Comparison of ENCODE assay signal across 25 mouse cellular contexts in genomic region chr11:19959006-19959405, GRCm38 (mm10). TPM values are rescaled to one million over a fixed set of nuclear protein-coding genes. Genes with fewer than 3 reads are reported as not detected.
DNase-seq lines count a peak whose midpoint lies in the region; ATAC-seq and TF ChIP-seq lines count a peak whose summit lies in the region.
"Had no signal": no experiment of that assay in that cellular context is flagged by ENCODE, and none has a peak within 500 bp of the region (broad histone marks: within the 10 kb centered on the region; RNA-seq: fewer than 3 reads in every experiment).

No protein-coding gene starts in this region.

- no peak for TF ChIP-seq CTCF in stomach, postnatal 0 days (IDR thresholded peaks at IDR 0.05; ENCODE audit: low read depth)

- H3K9ac ChIP-seq in embryonic facial prominence, embryonic 13.5 days = no peak overlapping the region
- no peak overlapping the region for H3K9ac ChIP-seq in limb, embryonic 13.5 days
- H3K9ac ChIP-seq in stomach, embryonic 14.5 days (replicated peaks; ENCODE audit: low read depth, low read length) = no peak overlapping the region
- no peak overlapping the region for H3K9ac ChIP-seq in stomach, postnatal 0 days (ENCODE audit: low read length)
- H3K9ac ChIP-seq: embryonic facial prominence, embryonic 12.5 days; forebrain, embryonic 12.5 days; forebrain, embryonic 15.5 days; hindbrain, embryonic 13.5 days; intestine, embryonic 15.5 days had no signal

- no peak for TF ChIP-seq EP300 in stomach, postnatal 0 days (optimal IDR thresholded peaks at IDR 0.05)

- DNase-seq in embryonic facial prominence, embryonic 10.5 days (ENCODE audit: low spot score) = no peak
- DNase-seq in limb, embryonic 10.5 days (ENCODE audit: low spot score) = no peak
- no peak for DNase-seq in stomach, postnatal 0 days (ENCODE audit: low spot score)
- DNase-seq in ovary, postnatal 36 days (ENCODE audit: low spot score) = no peak
- DNase-seq in Muller cell, postnatal 12 days (ENCODE audit: inconsistent ontology term) = no peak
- DNase-seq: adrenal gland, adult 8-10 months; adrenal gland, postnatal 25 days; cerebellum, adult 11-12 months; cerebellum, adult 9-10 months; cerebellum, postnatal 14 days; gastrocnemius, adult 2 months; gastrocnemius, postnatal 14 days; heart, adult 11 months had no signal

- H3K9me3 ChIP-seq in embryonic facial prominence, embryonic 13.5 days = no peaks in the 10 kb centered on the region
- H3K9me3 ChIP-seq in embryonic facial prominence, embryonic 10.5 days = no peaks in the 10 kb centered on the region
- H3K9me3 ChIP-seq in limb, embryonic 13.5 days = no peaks in the 10 kb centered on the region
- H3K9me3 ChIP-seq in limb, embryonic 10.5 days (replicated peaks) = no peaks in the 10 kb centered on the region
- no peaks in the 10 kb centered on the region for H3K9me3 ChIP-seq in stomach, embryonic 14.5 days (ENCODE audit: control insufficient read depth, low read depth, low read length)
- no peaks in the 10 kb centered on the region for H3K9me3 ChIP-seq in stomach, postnatal 0 days (ENCODE audit: control insufficient read depth, low read length)
- H3K9me3 ChIP-seq: embryonic facial prominence, embryonic 12.5 days; forebrain, embryonic 12.5 days; forebrain, embryonic 15.5 days; hindbrain, embryonic 13.5 days; intestine, embryonic 15.5 days had no signal

- ATAC-seq in embryonic facial prominence, embryonic 13.5 days (ENCODE audit: insufficient number of reproducible peaks, insufficient read depth, low FRiP score, low TSS enrichment, low read depth) = no peak
- ATAC-seq in limb, embryonic 13.5 days (ENCODE audit: low FRiP score, low read depth) = no peak
- no peak for ATAC-seq in stomach, embryonic 14.5 days (ENCODE audit: insufficient number of reproducible peaks, insufficient read depth, low FRiP score, low read depth)
- ATAC-seq in stomach, postnatal 0 days (ENCODE audit: low FRiP score, low TSS enrichment) = no peak
- ATAC-seq: activated CD4-positive, CD25-positive, alpha-beta regulatory T cell, adult 4 months; forebrain, embryonic 15.5 days; hindbrain, embryonic 16.5 days; intestine, embryonic 15.5 days had no signal

- no peaks in the 10 kb centered on the region for H3K27me3 ChIP-seq in embryonic facial prominence, embryonic 13.5 days
- no peaks in the 10 kb centered on the region for H3K27me3 ChIP-seq in embryonic facial prominence, embryonic 10.5 days (replicated peaks; ENCODE audit: low read depth, poor library complexity, severe bottlenecking)
- no peaks in the 10 kb centered on the region for H3K27me3 ChIP-seq in limb, embryonic 13.5 days
- H3K27me3 ChIP-seq in limb, embryonic 10.5 days (ENCODE audit: low read depth, poor library complexity, severe bottlenecking) = no peaks in the 10 kb centered on the region
- no peaks in the 10 kb centered on the region for H3K27me3 ChIP-seq in stomach, embryonic 14.5 days (ENCODE audit: control insufficient read depth, insufficient read depth, low read length)
- H3K27me3 ChIP-seq in stomach, postnatal 0 days (ENCODE audit: control insufficient read depth, insufficient read depth, low read length) = no peaks in the 10 kb centered on the region
- H3K27me3 ChIP-seq: CH12.LX; embryonic facial prominence, embryonic 12.5 days; forebrain, embryonic 12.5 days; forebrain, embryonic 15.5 days; hindbrain, embryonic 13.5 days; intestine, embryonic 15.5 days had no signal

- H3K4me3 ChIP-seq in embryonic facial prominence, embryonic 13.5 days = no peak overlapping the region
- no peak overlapping the region for H3K4me3 ChIP-seq in embryonic facial prominence, embryonic 10.5 days
- H3K4me3 ChIP-seq in limb, embryonic 13.5 days = no peak overlapping the region
- H3K4me3 ChIP-seq in limb, embryonic 10.5 days = no peak overlapping the region
- no peak overlapping the region for H3K4me3 ChIP-seq in stomach, embryonic 14.5 days (ENCODE audit: low read depth, low read length)
- no peak overlapping the region for H3K4me3 ChIP-seq in stomach, postnatal 0 days (ENCODE audit: low read depth, low read length)
- H3K4me3 ChIP-seq: embryonic facial prominence, embryonic 12.5 days; forebrain, embryonic 12.5 days; forebrain, embryonic 15.5 days; gastrocnemius, adult 2 months; hindbrain, embryonic 13.5 days; intestine, embryonic 15.5 days had no signal

- peak overlapping the region; percentile 51; the same call in 1 of the 2 replicates for H3K27ac ChIP-seq in embryonic facial prominence, embryonic 13.5 days
- H3K27ac ChIP-seq in embryonic facial prominence, embryonic 10.5 days (replicated peaks) = no peak overlapping the region
- H3K27ac ChIP-seq in limb, embryonic 13.5 days = peak overlapping the region; percentile 10; the same call in 1 of the 2 replicates
- no peak overlapping the region for H3K27ac ChIP-seq in limb, embryonic 10.5 days
- H3K27ac ChIP-seq in stomach, embryonic 14.5 days (ENCODE audit: low read length) = peak overlapping the region; percentile 35; the same call in 1 of the 2 replicates
- peak overlapping the region; percentile 49; the same call in 1 of the 2 replicates for H3K27ac ChIP-seq in stomach, postnatal 0 days (replicated peaks)
- H3K27ac ChIP-seq: embryonic facial prominence, embryonic 12.5 days; forebrain, embryonic 12.5 days; forebrain, embryonic 15.5 days; gastrocnemius, adult 2 months; hindbrain, embryonic 13.5 days; intestine, embryonic 15.5 days had no signal

- no peaks in the 10 kb centered on the region for H3K36me3 ChIP-seq in embryonic facial prominence, embryonic 13.5 days
- H3K36me3 ChIP-seq in embryonic facial prominence, embryonic 10.5 days (replicated peaks) = peaks cover 14% of the 10 kb centered on the region; the same call in 1 of the 2 replicates
- H3K36me3 ChIP-seq in limb, embryonic 13.5 days = no peaks in the 10 kb centered on the region
- H3K36me3 ChIP-seq in limb, embryonic 10.5 days = peaks cover 9% of the 10 kb centered on the region
- H3K36me3 ChIP-seq in stomach, embryonic 14.5 days (ENCODE audit: control insufficient read depth, insufficient read depth, low read length) = no peaks in the 10 kb centered on the region
- H3K36me3 ChIP-seq in stomach, postnatal 0 days (ENCODE audit: control insufficient read depth, insufficient read depth, low read length) = no peaks in the 10 kb centered on the region
- H3K36me3 ChIP-seq: forebrain, embryonic 12.5 days; forebrain, embryonic 15.5 days; hindbrain, embryonic 13.5 days; intestine, embryonic 15.5 days had no signal

- WGBS in embryonic facial prominence, embryonic 13.5 days = 71% methylated on average over 3 of the region's 3 CpGs
- 85% methylated on average over 3 of the region's 3 CpGs for WGBS in embryonic facial prominence, embryonic 10.5 days
- WGBS in limb, embryonic 13.5 days = 87% methylated on average over 3 of the region's 3 CpGs
- WGBS in limb, embryonic 10.5 days = 89% methylated on average over 3 of the region's 3 CpGs
- WGBS in stomach, embryonic 14.5 days = 83% methylated on average over 3 of the region's 3 CpGs
- 80% methylated on average over 3 of the region's 3 CpGs for WGBS in stomach, postnatal 0 days

- H3K4me2 ChIP-seq in embryonic facial prominence, embryonic 13.5 days = no peak overlapping the region
- no peak overlapping the region for H3K4me2 ChIP-seq in limb, embryonic 13.5 days (replicated peaks)
- H3K4me2 ChIP-seq in stomach, embryonic 14.5 days (replicated peaks; ENCODE audit: low read depth, low read length) = no peak overlapping the region
- no peak overlapping the region for H3K4me2 ChIP-seq in stomach, postnatal 0 days (replicated peaks; ENCODE audit: low read depth)
- H3K4me2 ChIP-seq: embryonic facial prominence, embryonic 12.5 days; forebrain, embryonic 12.5 days; forebrain, embryonic 15.5 days; heart, embryonic 11.5 days; hindbrain, embryonic 13.5 days; intestine, embryonic 15.5 days had no signal

- peaks cover 50% of the 10 kb centered on the region for H3K4me1 ChIP-seq in embryonic facial prominence, embryonic 13.5 days
- H3K4me1 ChIP-seq in embryonic facial prominence, embryonic 10.5 days = peaks cover 50% of the 10 kb centered on the region
- H3K4me1 ChIP-seq in limb, embryonic 13.5 days = peaks cover 48% of the 10 kb centered on the region
- peaks cover 29% of the 10 kb centered on the region for H3K4me1 ChIP-seq in limb, embryonic 10.5 days
- peaks cover 34% of the 10 kb centered on the region for H3K4me1 ChIP-seq in stomach, embryonic 14.5 days (ENCODE audit: control insufficient read depth, insufficient read depth, low read length)
- no peaks in the 10 kb centered on the region for H3K4me1 ChIP-seq in stomach, postnatal 0 days (replicated peaks; ENCODE audit: control insufficient read depth, insufficient read depth)

RNA-seq across cellular contexts. Expression of gene Spred2, which starts 34.8 kb away (rescaled TPM):
- 10.2 and 10.5 TPM in 2 replicates for polyA plus RNA-seq in embryonic facial prominence, embryonic 13.5 days (2015; fragmentation: Nextera tagmentation; extraction: Ambion mirVana)
- 8.3 and 8.6 TPM in 2 replicates for polyA plus RNA-seq in embryonic facial prominence, embryonic 10.5 days (2016; fragmentation: Nextera tagmentation; extraction: Ambion mirVana)
- polyA plus RNA-seq in limb, embryonic 13.5 days (2015; fragmentation: Nextera tagmentation; extraction: Ambion mirVana) = 8.5 and 9.2 TPM in 2 replicates
- 8.3 and 9.3 TPM in 2 replicates for polyA plus RNA-seq in limb, embryonic 10.5 days (2016; fragmentation: Nextera tagmentation; extraction: Ambion mirVana)
- polyA plus RNA-seq in stomach, embryonic 14.5 days (2014; fragmentation: Nextera tagmentation; extraction: Ambion mirVana) = 7.9 and 9.6 TPM in 2 replicates
- 3.5 and 3.6 TPM in 2 replicates for polyA plus RNA-seq in stomach, postnatal 0 days (2015; fragmentation: Nextera tagmentation; extraction: Ambion mirVana)

Comparison
In these comparisons a context has a peak if more than half of its experiments do, and no peak if none do; other contexts are left out.
1. H3K27ac ChIP-seq: peak in embryonic facial prominence, embryonic 13.5 days (single experiment), limb, embryonic 13.5 days (single experiment), stomach, embryonic 14.5 days (single experiment) and stomach, postnatal 0 days (single experiment); none in embryonic facial prominence, embryonic 10.5 days (single experiment) and limb, embryonic 10.5 days (single experiment).